Comparison of ENCODE assay signal across 19 mouse cellular contexts in genomic region chr11:88253514-88254167, GRCm38 (mm10). TPM values are rescaled to one million over a fixed set of nuclear protein-coding genes. Genes with fewer than 3 reads are reported as not detected.
DNase-seq lines count a peak whose midpoint lies in the region; ATAC-seq and TF ChIP-seq lines count a peak whose summit lies in the region.
"Had no signal": no experiment of that assay in that cellular context is flagged by ENCODE, and none has a peak within 500 bp of the region (broad histone marks: within the 10 kb centered on the region; RNA-seq: fewer than 3 reads in every experiment).

No protein-coding gene starts in this region.

- peak overlapping the region; percentile 75 for H3K27ac ChIP-seq in forebrain, embryonic 10.5 days
- no peak overlapping the region for H3K27ac ChIP-seq in forebrain, embryonic 14.5 days (ENCODE audit: low read depth, low read length)
- peak overlapping the region; percentile 93 for H3K27ac ChIP-seq in midbrain, embryonic 10.5 days (replicated peaks)
- no peak overlapping the region for H3K27ac ChIP-seq in midbrain, postnatal 0 days (ENCODE audit: low read depth, low read length)
- peak overlapping the region; percentile 78 for H3K27ac ChIP-seq in midbrain, embryonic 14.5 days (replicated peaks; ENCODE audit: low read depth, low read length)
- no peak overlapping the region for H3K27ac ChIP-seq in stomach, postnatal 0 days (replicated peaks)

- DNase-seq in forebrain, embryonic 10.5 days (ENCODE audit: extremely low spot score, low spot score) = no peak
- DNase-seq in forebrain, embryonic 14.5 days (ENCODE audit: low spot score) = no peak
- DNase-seq in midbrain, embryonic 10.5 days (ENCODE audit: low spot score) = no peak
- DNase-seq in midbrain, postnatal 0 days (ENCODE audit: low spot score) = no peak
- DNase-seq in midbrain, embryonic 14.5 days = peak; percentile 69
- DNase-seq in stomach, postnatal 0 days (ENCODE audit: low spot score) = no peak
- DNase-seq in layer of hippocampus, adult 18-20 months (ENCODE audit: low spot score in 2 of 2) = no peak
- DNase-seq: adrenal gland, adult 2 months; B cell, adult 2 months; thymus, adult 18-20 months had no signal

- no peak for TF ChIP-seq CTCF in midbrain, postnatal 0 days (IDR thresholded peaks at IDR 0.05)
- TF ChIP-seq CTCF in stomach, postnatal 0 days (IDR thresholded peaks at IDR 0.05; ENCODE audit: low read depth) = no peak

- no peak overlapping the region for H3K4me3 ChIP-seq in forebrain, embryonic 10.5 days
- no peak overlapping the region for H3K4me3 ChIP-seq in forebrain, embryonic 14.5 days (ENCODE audit: low read depth, low read length)
- peak overlapping the region; percentile 36 for H3K4me3 ChIP-seq in midbrain, embryonic 10.5 days
- H3K4me3 ChIP-seq in midbrain, postnatal 0 days (ENCODE audit: low read depth, low read length) = no peak overlapping the region
- H3K4me3 ChIP-seq in midbrain, embryonic 14.5 days (replicated peaks; ENCODE audit: low read depth, low read length) = no peak overlapping the region
- no peak overlapping the region for H3K4me3 ChIP-seq in stomach, postnatal 0 days (ENCODE audit: low read depth, low read length)

- no peak for ATAC-seq in forebrain, embryonic 14.5 days
- ATAC-seq in midbrain, postnatal 0 days (ENCODE audit: low FRiP score) = no peak
- 0 out of 2 replicates have a peak, but pooled peaks have one; percentile 5 for ATAC-seq in midbrain, embryonic 14.5 days (ENCODE audit: low FRiP score, low TSS enrichment)
- no peak for ATAC-seq in stomach, postnatal 0 days (ENCODE audit: low FRiP score, low TSS enrichment)
- ATAC-seq in inflammation-experienced regulatory T-cells, adult 6 months = no peak

- no peaks in the 10 kb centered on the region for H3K36me3 ChIP-seq in forebrain, embryonic 10.5 days (replicated peaks)
- H3K36me3 ChIP-seq in forebrain, embryonic 14.5 days (ENCODE audit: control insufficient read depth, insufficient read depth, low read length) = no peaks in the 10 kb centered on the region
- peaks cover 13% of the 10 kb centered on the region for H3K36me3 ChIP-seq in midbrain, embryonic 10.5 days
- no peaks in the 10 kb centered on the region for H3K36me3 ChIP-seq in midbrain, postnatal 0 days (ENCODE audit: insufficient read depth, low read length)
- no peaks in the 10 kb centered on the region for H3K36me3 ChIP-seq in midbrain, embryonic 14.5 days (ENCODE audit: control insufficient read depth, insufficient read depth, low read length)
- H3K36me3 ChIP-seq in stomach, postnatal 0 days (ENCODE audit: control insufficient read depth, insufficient read depth, low read length) = no peaks in the 10 kb centered on the region

- TF ChIP-seq EP300 in stomach, postnatal 0 days (optimal IDR thresholded peaks at IDR 0.05) = no peak

- peaks cover 49% of the 10 kb centered on the region for H3K27me3 ChIP-seq in forebrain, embryonic 10.5 days (ENCODE audit: poor library complexity, severe bottlenecking)
- H3K27me3 ChIP-seq in forebrain, embryonic 14.5 days (replicated peaks; ENCODE audit: control insufficient read depth, insufficient read depth, low read length) = no peaks in the 10 kb centered on the region
- peaks cover 18% of the 10 kb centered on the region for H3K27me3 ChIP-seq in midbrain, embryonic 10.5 days (ENCODE audit: low read depth, poor library complexity, severe bottlenecking)
- H3K27me3 ChIP-seq in midbrain, postnatal 0 days (ENCODE audit: insufficient read depth, low read length) = no peaks in the 10 kb centered on the region
- no peaks in the 10 kb centered on the region for H3K27me3 ChIP-seq in midbrain, embryonic 14.5 days (ENCODE audit: control insufficient read depth, insufficient read depth, low read length)
- H3K27me3 ChIP-seq in stomach, postnatal 0 days (ENCODE audit: control insufficient read depth, insufficient read depth, low read length) = no peaks in the 10 kb centered on the region

- peaks cover 7% of the 10 kb centered on the region; the same call in 1 of the 2 replicates for H3K9me3 ChIP-seq in forebrain, embryonic 10.5 days
- no peaks in the 10 kb centered on the region; the same call in 1 of the 2 replicates for H3K9me3 ChIP-seq in forebrain, embryonic 14.5 days (replicated peaks; ENCODE audit: control insufficient read depth, low read length)
- H3K9me3 ChIP-seq in midbrain, embryonic 10.5 days (replicated peaks) = peaks cover 8% of the 10 kb centered on the region
- no peaks in the 10 kb centered on the region for H3K9me3 ChIP-seq in midbrain, postnatal 0 days (ENCODE audit: low read length)
- no peaks in the 10 kb centered on the region for H3K9me3 ChIP-seq in midbrain, embryonic 14.5 days (ENCODE audit: control insufficient read depth, low read length)
- H3K9me3 ChIP-seq in stomach, postnatal 0 days (ENCODE audit: control insufficient read depth, low read length) = no peaks in the 10 kb centered on the region

- H3K9ac ChIP-seq in forebrain, embryonic 14.5 days (ENCODE audit: low read length) = no peak overlapping the region
- no peak overlapping the region; the same call in 1 of the 2 replicates for H3K9ac ChIP-seq in midbrain, postnatal 0 days (replicated peaks; ENCODE audit: low read length, poor library complexity, severe bottlenecking)
- no peak overlapping the region; the same call in 1 of the 2 replicates for H3K9ac ChIP-seq in midbrain, embryonic 14.5 days (replicated peaks; ENCODE audit: low read length)
- no peak overlapping the region for H3K9ac ChIP-seq in stomach, postnatal 0 days (ENCODE audit: low read length)

- H3K4me1 ChIP-seq in forebrain, embryonic 10.5 days = peaks cover 43% of the 10 kb centered on the region
- H3K4me1 ChIP-seq in forebrain, embryonic 14.5 days (ENCODE audit: control insufficient read depth, insufficient read depth, low read length) = peaks cover 12% of the 10 kb centered on the region
- H3K4me1 ChIP-seq in midbrain, embryonic 10.5 days = peaks cover 64% of the 10 kb centered on the region
- H3K4me1 ChIP-seq in midbrain, postnatal 0 days (ENCODE audit: insufficient read depth, low read length) = no peaks in the 10 kb centered on the region
- peaks cover 22% of the 10 kb centered on the region for H3K4me1 ChIP-seq in midbrain, embryonic 14.5 days (ENCODE audit: control insufficient read depth, insufficient read depth, low read length)
- H3K4me1 ChIP-seq in stomach, postnatal 0 days (replicated peaks; ENCODE audit: control insufficient read depth, insufficient read depth) = no peaks in the 10 kb centered on the region

- no peak overlapping the region for H3K4me2 ChIP-seq in forebrain, embryonic 14.5 days (ENCODE audit: low read length)
- no peak overlapping the region for H3K4me2 ChIP-seq in midbrain, postnatal 0 days (ENCODE audit: low read depth, low read length, poor library complexity, severe bottlenecking)
- peak overlapping the region; percentile 14; the same call in 1 of the 2 replicates for H3K4me2 ChIP-seq in midbrain, embryonic 14.5 days (ENCODE audit: low read length)
- H3K4me2 ChIP-seq in stomach, postnatal 0 days (replicated peaks; ENCODE audit: low read depth) = no peak overlapping the region

- WGBS in forebrain, embryonic 10.5 days = 25% methylated on average over 7 of the region's 7 CpGs
- 35% methylated on average over 7 of the region's 7 CpGs for WGBS in forebrain, embryonic 14.5 days
- 22% methylated on average over 7 of the region's 7 CpGs for WGBS in midbrain, embryonic 10.5 days
- 29% methylated on average over 7 of the region's 7 CpGs for WGBS in midbrain, postnatal 0 days
- 13% methylated on average over 7 of the region's 7 CpGs for WGBS in midbrain, embryonic 14.5 days
- WGBS in stomach, postnatal 0 days = 60% methylated on average over 7 of the region's 7 CpGs

RNA-seq across cellular contexts. Expression of gene Ccdc182, which starts 40.2 kb away (rescaled TPM):
- polyA plus RNA-seq in forebrain, embryonic 10.5 days (2016; fragmentation: Nextera tagmentation; extraction: Ambion mirVana) = 0.17 and 0.73 TPM in 2 replicates
- polyA plus RNA-seq in forebrain, embryonic 14.5 days (2014; fragmentation: Nextera tagmentation; extraction: Ambion mirVana) = 0.24 TPM in 1 of 2 replicates, not detected in the other
- 4.7 and 6.0 TPM in 2 replicates for polyA plus RNA-seq in midbrain, embryonic 10.5 days (2016; fragmentation: Nextera tagmentation; extraction: Ambion mirVana)
- total RNA-seq in midbrain, postnatal 0 days (2014; rRNA removed) = not detected in 2 replicates
- 0.12 TPM in 1 of 2 replicates, not detected in the other for polyA plus RNA-seq in midbrain, postnatal 0 days (2015; fragmentation: Nextera tagmentation; extraction: Ambion mirVana)
- polyA plus RNA-seq in midbrain, embryonic 14.5 days (2014; fragmentation: Nextera tagmentation; extraction: Ambion mirVana) = 0.30 and 0.59 TPM in 2 replicates
- polyA plus RNA-seq in stomach, postnatal 0 days (2015; fragmentation: Nextera tagmentation; extraction: Ambion mirVana) = not detected in 2 replicates
- polyA plus RNA-seq in inflammation-experienced regulatory T-cells, adult 6 months (2017; shearing (Covaris generic)) = not detected
- not detected for total RNA-seq in layer of hippocampus, adult 18-20 months (2021)
- total RNA-seq: adrenal gland, adult 2 months; gastrocnemius, adult 18-20 months; layer of hippocampus, adult 8-10 months; left cerebral cortex, postnatal 4 days; megakaryocyte, adult 5-6 weeks; MEL had no signal
- polyA plus RNA-seq: adrenal gland, adult 2 months; intestine, embryonic 14.5 days; liver, embryonic 16.5 days; spleen, adult 2 months had no signal

RNA-seq across cellular contexts. Expression of gene Mrps23, which starts 49.5 kb away (rescaled TPM):
- polyA plus RNA-seq in forebrain, embryonic 10.5 days (2016; fragmentation: Nextera tagmentation; extraction: Ambion mirVana) = 65.5 and 72.6 TPM in 2 replicates
- 75.5 and 80.8 TPM in 2 replicates for polyA plus RNA-seq in forebrain, embryonic 14.5 days (2014; fragmentation: Nextera tagmentation; extraction: Ambion mirVana)
- 70.6 and 78.8 TPM in 2 replicates for polyA plus RNA-seq in midbrain, embryonic 10.5 days (2016; fragmentation: Nextera tagmentation; extraction: Ambion mirVana)
- total RNA-seq in midbrain, postnatal 0 days (2014; rRNA removed) = 29.4 and 35.5 TPM in 2 replicates
- polyA plus RNA-seq in midbrain, postnatal 0 days (2015; fragmentation: Nextera tagmentation; extraction: Ambion mirVana) = 63.0 and 63.2 TPM in 2 replicates
- polyA plus RNA-seq in midbrain, embryonic 14.5 days (2014; fragmentation: Nextera tagmentation; extraction: Ambion mirVana) = 67.9 and 70.0 TPM in 2 replicates
- polyA plus RNA-seq in stomach, postnatal 0 days (2015; fragmentation: Nextera tagmentation; extraction: Ambion mirVana) = 54.7 and 55.4 TPM in 2 replicates
- polyA plus RNA-seq in inflammation-experienced regulatory T-cells, adult 6 months (2017; shearing (Covaris generic)) = 100 to 1,000 TPM in 2 of 3 experiments, 10 to 100 TPM in 1; 75.3 to 134 (median 101) TPM
- total RNA-seq in layer of hippocampus, adult 18-20 months (2021) = 10 to 100 TPM; 63.8 to 77.8 TPM

Comparison
In these comparisons a context has a peak if more than half of its experiments do, and no peak if none do; other contexts are left out.
1. H3K27ac ChIP-seq: peak in forebrain, embryonic 10.5 days (single experiment), midbrain, embryonic 10.5 days (single experiment) and midbrain, embryonic 14.5 days (single experiment); none in forebrain, embryonic 14.5 days (single experiment), midbrain, postnatal 0 days (single experiment) and stomach, postnatal 0 days (single experiment).